Mouse (Mus musculus): ENCODE measurements at regions not wholly inside any gene's neighbourhood (a gene's known extent, or its start where the extent isn't known, plus 50 kb on each side); places are given as distances from the start of the nearest gene placed in this dataset.

GRCm38 (mm10) chr7:136083571-136084342 lies 367.6 kb upstream of the Mki67 start:
- DNase-seq (ENCODE audit: low spot score, missing footprints) (peak; percentile 92), ATAC-seq (ENCODE audit: low FRiP score) (peak; percentile 90)
- Histone ChIP-seq H3K4me3 (ENCODE audit: low read depth, low read length) (no peak overlapping the region), H3K4me1 (ENCODE audit: control insufficient read depth, insufficient read depth, low read length) (peaks cover 23% of the 10 kb centered on the region), H3K4me2 (peak overlapping the region; percentile 16; the same call in 1 of the 2 replicates), H3K27me3 (ENCODE audit: control insufficient read depth, insufficient read depth, low read length) (no peaks in the 10 kb centered on the region), H3K27ac (ENCODE audit: low read depth, low read length) (peak overlapping the region; percentile 80), H3K36me3 (ENCODE audit: control insufficient read depth, insufficient read depth, low read length) (no peaks in the 10 kb centered on the region), H3K9ac (ENCODE audit: low read length) (no peak overlapping the region), H3K9me3 (ENCODE audit: control insufficient read depth, low read length) (no peaks in the 10 kb centered on the region)
- WGBS: 35% methylated on average over 14 of the region's 14 CpGs

GRCm38 (mm10) chr7:136088785-136089184 lies 372.6 kb upstream of the Mki67 start:
- Histone ChIP-seq H3K9ac (ENCODE audit: low read length) (no peak overlapping the region), H3K4me3 (ENCODE audit: low read depth, low read length) (no peak overlapping the region), H3K27ac (ENCODE audit: low read depth, low read length) (no peak overlapping the region), H3K36me3 (ENCODE audit: control insufficient read depth, insufficient read depth, low read length) (no peaks in the 10 kb centered on the region), H3K4me2 (no peak overlapping the region), H3K4me1 (ENCODE audit: control insufficient read depth, insufficient read depth, low read length) (peaks cover 5% of the 10 kb centered on the region), H3K27me3 (ENCODE audit: control insufficient read depth, insufficient read depth, low read length) (no peaks in the 10 kb centered on the region), H3K9me3 (ENCODE audit: control insufficient read depth, low read length) (no peaks in the 10 kb centered on the region)
- no peak for DNase-seq (ENCODE audit: low spot score, missing footprints)
- no peak for ATAC-seq (ENCODE audit: low FRiP score)
- 86% methylated on average over 6 of the region's 6 CpGs for WGBS

- Histone ChIP-seq H3K4me2 (no peak overlapping the region), H3K4me1 (ENCODE audit: control insufficient read depth, insufficient read depth, low read length) (no peaks in the 10 kb centered on the region), H3K27me3 (ENCODE audit: control insufficient read depth, insufficient read depth, low read length) (no peaks in the 10 kb centered on the region), H3K9me3 (ENCODE audit: control insufficient read depth, low read length) (no peaks in the 10 kb centered on the region), H3K4me3 (ENCODE audit: low read depth, low read length) (no peak overlapping the region), H3K27ac (ENCODE audit: low read depth, low read length) (no peak overlapping the region), H3K36me3 (ENCODE audit: control insufficient read depth, insufficient read depth, low read length) (no peaks in the 10 kb centered on the region), H3K9ac (ENCODE audit: low read length) (no peak overlapping the region)
- ATAC-seq (ENCODE audit: low FRiP score) (no peak), DNase-seq (ENCODE audit: low spot score, missing footprints) (no peak)
- WGBS: 76% methylated on average over 14 of the region's 14 CpGs
Measured at GRCm38 (mm10) chr7:136094681-136095360, 378.7 kb upstream of the Mki67 start.

- H3K9ac ChIP-seq (ENCODE audit: low read length): no peak overlapping the region
- no peaks in the 10 kb centered on the region for H3K27me3 ChIP-seq (ENCODE audit: control insufficient read depth, insufficient read depth, low read length)
- no peak overlapping the region for H3K4me2 ChIP-seq
- H3K36me3 ChIP-seq (ENCODE audit: control insufficient read depth, insufficient read depth, low read length): no peaks in the 10 kb centered on the region
- WGBS: 86% methylated on average over 4 of the region's 4 CpGs
- ATAC-seq (ENCODE audit: low FRiP score) (no peak), DNase-seq (ENCODE audit: low spot score, missing footprints) (no peak)
- H3K9me3 ChIP-seq (ENCODE audit: control insufficient read depth, low read length): no peaks in the 10 kb centered on the region
- H3K27ac ChIP-seq (ENCODE audit: low read depth, low read length): no peak overlapping the region
- H3K4me3 ChIP-seq (ENCODE audit: low read depth, low read length): no peak overlapping the region
- H3K4me1 ChIP-seq (ENCODE audit: control insufficient read depth, insufficient read depth, low read length): no peaks in the 10 kb centered on the region
Measured at GRCm38 (mm10) chr7:136104021-136104420, 387.9 kb upstream of the Mki67 start.

GRCm38 (mm10) chr7:136112163-136112562 lies 396.0 kb upstream of the Mki67 start:
- Histone ChIP-seq H3K4me3 (ENCODE audit: low read depth, low read length) (no peak overlapping the region), H3K27ac (ENCODE audit: low read depth, low read length) (no peak overlapping the region), H3K9me3 (ENCODE audit: control insufficient read depth, low read length) (no peaks in the 10 kb centered on the region), H3K27me3 (ENCODE audit: control insufficient read depth, insufficient read depth, low read length) (no peaks in the 10 kb centered on the region), H3K36me3 (ENCODE audit: control insufficient read depth, insufficient read depth, low read length) (no peaks in the 10 kb centered on the region), H3K9ac (ENCODE audit: low read length) (no peak overlapping the region), H3K4me2 (no peak overlapping the region), H3K4me1 (ENCODE audit: control insufficient read depth, insufficient read depth, low read length) (no peaks in the 10 kb centered on the region)
- DNase-seq (ENCODE audit: low spot score, missing footprints): no peak
- WGBS: 68% methylated on average over 6 of the region's 6 CpGs
- no peak for ATAC-seq (ENCODE audit: low FRiP score)

GRCm38 (mm10) chr7:136120930-136121329 lies 404.8 kb upstream of the Mki67 start:
- DNase-seq (ENCODE audit: low spot score, missing footprints) (peak; percentile 73), ATAC-seq (ENCODE audit: low FRiP score) (no peak)
- 57% methylated on average over 7 of the region's 7 CpGs for WGBS
- Histone ChIP-seq H3K9ac (ENCODE audit: low read length) (no peak overlapping the region), H3K4me2 (no peak overlapping the region), H3K27me3 (ENCODE audit: control insufficient read depth, insufficient read depth, low read length) (0 out of 2 replicates have a peak, but pooled peaks cover 2% of the 10 kb centered on the region), H3K4me1 (ENCODE audit: control insufficient read depth, insufficient read depth, low read length) (peaks cover 2% of the 10 kb centered on the region; the same call in 1 of the 2 replicates), H3K27ac (ENCODE audit: low read depth, low read length) (no peak overlapping the region), H3K36me3 (ENCODE audit: control insufficient read depth, insufficient read depth, low read length) (no peaks in the 10 kb centered on the region), H3K4me3 (ENCODE audit: low read depth, low read length) (no peak overlapping the region), H3K9me3 (ENCODE audit: control insufficient read depth, low read length) (no peaks in the 10 kb centered on the region)

GRCm38 (mm10) chr7:136121406-136121805 lies 405.2 kb upstream of the Mki67 start:
- Histone ChIP-seq H3K9me3 (ENCODE audit: control insufficient read depth, low read length) (no peaks in the 10 kb centered on the region), H3K4me2 (no peak overlapping the region), H3K27ac (ENCODE audit: low read depth, low read length) (no peak overlapping the region), H3K4me3 (ENCODE audit: low read depth, low read length) (no peak overlapping the region), H3K4me1 (ENCODE audit: control insufficient read depth, insufficient read depth, low read length) (peaks cover 2% of the 10 kb centered on the region; the same call in 1 of the 2 replicates), H3K9ac (ENCODE audit: low read length) (no peak overlapping the region), H3K27me3 (ENCODE audit: control insufficient read depth, insufficient read depth, low read length) (0 out of 2 replicates have a peak, but pooled peaks cover 2% of the 10 kb centered on the region), H3K36me3 (ENCODE audit: control insufficient read depth, insufficient read depth, low read length) (no peaks in the 10 kb centered on the region)
- DNase-seq (ENCODE audit: low spot score, missing footprints) (peak; percentile 69), ATAC-seq (ENCODE audit: low FRiP score) (no peak)
- 85% methylated on average over 1 of the region's 1 CpGs for WGBS

- H3K9me3 ChIP-seq (ENCODE audit: control insufficient read depth, low read length): no peaks in the 10 kb centered on the region
- no peak overlapping the region for H3K9ac ChIP-seq (ENCODE audit: low read length)
- DNase-seq (ENCODE audit: low spot score, missing footprints) (no peak), ATAC-seq (ENCODE audit: low FRiP score) (no peak)
- WGBS: 80% methylated on average over 2 of the region's 2 CpGs
- H3K27me3 ChIP-seq (ENCODE audit: control insufficient read depth, insufficient read depth, low read length): 0 out of 2 replicates have a peak, but pooled peaks cover 2% of the 10 kb centered on the region
- H3K27ac ChIP-seq (ENCODE audit: low read depth, low read length): no peak overlapping the region
- H3K4me1 ChIP-seq (ENCODE audit: control insufficient read depth, insufficient read depth, low read length): peaks cover 3% of the 10 kb centered on the region
- H3K4me3 ChIP-seq (ENCODE audit: low read depth, low read length): no peak overlapping the region
- no peak overlapping the region for H3K4me2 ChIP-seq
- H3K36me3 ChIP-seq (ENCODE audit: control insufficient read depth, insufficient read depth, low read length): no peaks in the 10 kb centered on the region
Measured at GRCm38 (mm10) chr7:136124786-136125185, 408.6 kb upstream of the Mki67 start.

GRCm38 (mm10) chr7:136126393-136126792 lies 410.2 kb upstream of the Mki67 start:
- H3K27ac ChIP-seq (ENCODE audit: low read depth, low read length): no peak overlapping the region
- H3K36me3 ChIP-seq (ENCODE audit: control insufficient read depth, insufficient read depth, low read length): no peaks in the 10 kb centered on the region
- no peak for ATAC-seq (ENCODE audit: low FRiP score)
- no peak overlapping the region for H3K4me3 ChIP-seq (ENCODE audit: low read depth, low read length)
- peak; percentile 57 for DNase-seq (ENCODE audit: low spot score, missing footprints)
- H3K9ac ChIP-seq (ENCODE audit: low read length): no peak overlapping the region
- peaks cover 12% of the 10 kb centered on the region for H3K4me1 ChIP-seq (ENCODE audit: control insufficient read depth, insufficient read depth, low read length)
- H3K9me3 ChIP-seq (ENCODE audit: control insufficient read depth, low read length): no peaks in the 10 kb centered on the region
- 0 out of 2 replicates have a peak, but pooled peaks cover 2% of the 10 kb centered on the region for H3K27me3 ChIP-seq (ENCODE audit: control insufficient read depth, insufficient read depth, low read length)
- H3K4me2 ChIP-seq: no peak overlapping the region
- WGBS: 90% methylated on average over 3 of the region's 3 CpGs
